Mouse (Mus musculus) midbrain, embryonic 13.5 days (tissue): ENCODE results near the gene Trio. TPM values are rescaled to one million over a fixed set of nuclear protein-coding genes. Genes with fewer than 3 reads are reported as not detected.

Experiments used
- ATAC-seq: fragments of 200-750 bp; cut with Nextera tagmentation; 2 replicates; pipeline ENCODE4 v1.8.0; 2017; ENCODE audit warnings: mild to moderate bottlenecking, moderate TSS enrichment, moderate library complexity
- H3K27ac ChIP-seq: fragments of 300-500 bp; sonication (generic); 2 replicates; pipeline ENCODE4 v1.5.1; 2015; ENCODE audit warnings: inconsistent platforms, mild to moderate bottlenecking, moderate library complexity
- H3K27me3 ChIP-seq: fragments of 300-500 bp; sonication (generic); 2 replicates; pipeline ENCODE4 v1.6.1; 2015; ENCODE audit warnings: mild to moderate bottlenecking, inconsistent platforms
- H3K36me3 ChIP-seq: fragments of 300-500 bp; sonication (generic); 2 replicates; pipeline ENCODE4 v1.6.1; 2015; ENCODE audit warnings: mild to moderate bottlenecking, inconsistent platforms
- H3K4me1 ChIP-seq: fragments of 300-500 bp; sonication (generic); replicated peaks from 2 replicates; pipeline ENCODE4 v1.6.1; 2015; ENCODE audit warnings: inconsistent platforms
- H3K4me2 ChIP-seq: fragments of 300-500 bp; sonication (generic); replicated peaks from 2 replicates; pipeline ENCODE4 v1.6.1; 2015; ENCODE audit warnings: moderate library complexity, mild to moderate bottlenecking, inconsistent platforms
- H3K4me3 ChIP-seq: fragments of 300-500 bp; sonication (generic); replicated peaks from 2 replicates; pipeline ENCODE4 v1.5.1; 2015; ENCODE audit warnings: mild to moderate bottlenecking, inconsistent platforms
- H3K9ac ChIP-seq: fragments of 300-500 bp; sonication (generic); replicated peaks from 2 replicates; pipeline ENCODE4 v1.6.1; 2015; ENCODE audit warnings: mild to moderate bottlenecking, inconsistent platforms
- H3K9me3 ChIP-seq: fragments of 300-500 bp; sonication (generic); 2 replicates; pipeline ENCODE4 v1.6.1; 2016; ENCODE audit warnings: mild to moderate bottlenecking, inconsistent platforms
- WGBS: fragments of 180-500 bp; shearing (Covaris S2); methylation state at CpG from one replicate; pipeline ENCODE4 v1.1.7; 2015; 5-methylcytosine and 5-hydroxymethylcytosine counted together
- polyA plus RNA-seq: library from polyadenylated mRNA; unstranded; fragments of >200 nt; fragmentation: Nextera tagmentation; extraction: Ambion mirVana; gene quantifications from 2 replicates; pipeline ENCODE4 v1.2.1, GENCODE M21; 2015

Gene Trio
- polyA plus RNA-seq: 37.9 and 39.7 TPM in 2 replicates

- Histone ChIP-seq H3K4me1 (peaks cover 39% of the 10 kb centered on the region), H3K27ac (peak within 1 kb of the TSS; percentile 99), H3K4me2 (peak within 1 kb of the TSS; percentile 90), H3K36me3 (no peaks in the 10 kb centered on the region), H3K9ac (peak within 1 kb of the TSS; percentile 100), H3K9me3 (no peaks in the 10 kb centered on the region), H3K27me3 (peaks cover 12% of the 10 kb centered on the region; the same call in 1 of the 2 replicates), H3K4me3 (peak within 1 kb of the TSS; percentile 98)
- WGBS: under 1% methylated on average over 75 of the region's 94 CpGs
- peak; percentile 97 for ATAC-seq
These were observed at the start of gene Trio for GRCm38 (mm10) chr15:28025447-28026166. TSS of gene Trio (minus strand) at chr15:28025848.

GRCm38 (mm10) chr15:28074416-28074970 is 48.8 kb upstream of the Trio start:
- H3K9me3 ChIP-seq: no peaks in the 10 kb centered on the region
- 89% methylated on average over 4 of the region's 4 CpGs for WGBS
- ATAC-seq: no peak

DNA sequence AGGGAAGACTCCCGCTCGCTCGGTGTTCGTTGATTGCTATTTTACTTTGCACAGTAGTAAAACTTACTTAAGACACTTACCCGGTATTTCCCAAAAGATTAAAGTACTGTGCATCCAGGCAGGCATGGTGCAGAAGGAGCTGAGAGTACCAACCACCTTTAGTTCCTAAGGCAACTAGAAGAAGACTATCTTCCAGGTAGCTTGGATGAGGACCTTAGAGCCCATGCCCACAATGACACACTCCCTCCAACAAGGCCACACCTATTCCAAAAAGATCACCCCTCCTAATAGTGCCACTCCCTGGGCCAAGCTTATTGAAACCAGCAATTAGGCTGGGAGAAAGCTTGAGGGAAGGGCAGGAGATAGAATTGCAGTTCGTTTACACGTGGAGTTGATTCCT is 46.0 kb upstream of the Trio start:
- Histone ChIP-seq H3K4me2 (no peak overlapping the region), H3K4me1 (peaks cover 4% of the 10 kb centered on the region; the same call in 1 of the 2 replicates), H3K9ac (no peak overlapping the region), H3K4me3 (no peak overlapping the region), H3K36me3 (no peaks in the 10 kb centered on the region), H3K27ac (no peak overlapping the region), H3K27me3 (no peaks in the 10 kb centered on the region; the same call in 1 of the 2 replicates), H3K9me3 (no peaks in the 10 kb centered on the region)
- no peak for ATAC-seq
- 37% methylated on average over 7 of the region's 7 CpGs for WGBS

More at GRCm38 (mm10) chr15:28074416-28074970, 48.8 kb upstream of the Trio start:
- Histone ChIP-seq H3K36me3 (no peaks in the 10 kb centered on the region), H3K4me2 (no peak overlapping the region), H3K4me3 (no peak overlapping the region), H3K27ac (no peak overlapping the region), H3K9ac (no peak overlapping the region), H3K4me1 (peaks cover 4% of the 10 kb centered on the region; the same call in 1 of the 2 replicates), H3K27me3 (no peaks in the 10 kb centered on the region; the same call in 1 of the 2 replicates)

GRCm38 (mm10) chr15:28070771-28071419 is 45.2 kb upstream of the Trio start:
- Histone ChIP-seq H3K36me3 (no peaks in the 10 kb centered on the region), H3K4me2 (peak overlapping the region; percentile 34), H3K27me3 (no peaks in the 10 kb centered on the region; the same call in 1 of the 2 replicates), H3K9ac (no peak overlapping the region), H3K9me3 (no peaks in the 10 kb centered on the region), H3K4me3 (no peak overlapping the region), H3K4me1 (peaks cover 4% of the 10 kb centered on the region; the same call in 1 of the 2 replicates), H3K27ac (no peak overlapping the region)
- WGBS: 4% methylated on average over 12 of the region's 12 CpGs
- ATAC-seq: 0 out of 2 replicates have a peak, but pooled peaks have one; percentile 43

DNA sequence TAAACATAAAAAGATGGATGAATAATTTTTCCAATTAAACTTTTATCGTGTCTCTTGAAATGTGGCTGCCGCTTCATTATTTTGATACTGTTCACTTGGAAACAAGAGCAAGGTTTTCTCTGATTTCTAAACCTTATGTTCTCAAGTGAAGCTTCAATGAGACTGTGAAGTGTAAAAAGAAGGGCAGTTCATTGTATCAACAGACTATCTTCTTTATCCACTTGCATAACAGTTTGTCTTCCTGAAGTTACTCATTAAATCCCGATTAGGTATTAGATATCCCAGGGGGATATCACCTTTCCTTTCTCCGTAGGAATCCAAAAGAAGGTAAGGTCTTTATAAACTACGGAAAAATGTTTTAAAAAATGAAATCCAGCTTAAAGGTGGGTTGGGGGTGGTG is 44.6 kb upstream of the Trio start:
- Histone ChIP-seq H3K4me3 (no peak overlapping the region), H3K9ac (no peak overlapping the region), H3K9me3 (no peaks in the 10 kb centered on the region), H3K27me3 (no peaks in the 10 kb centered on the region; the same call in 1 of the 2 replicates), H3K36me3 (no peaks in the 10 kb centered on the region), H3K4me2 (no peak overlapping the region), H3K4me1 (peaks cover 4% of the 10 kb centered on the region; the same call in 1 of the 2 replicates), H3K27ac (no peak overlapping the region)
- 69% methylated on average over 5 of the region's 5 CpGs for WGBS
- ATAC-seq: no peak

DNA sequence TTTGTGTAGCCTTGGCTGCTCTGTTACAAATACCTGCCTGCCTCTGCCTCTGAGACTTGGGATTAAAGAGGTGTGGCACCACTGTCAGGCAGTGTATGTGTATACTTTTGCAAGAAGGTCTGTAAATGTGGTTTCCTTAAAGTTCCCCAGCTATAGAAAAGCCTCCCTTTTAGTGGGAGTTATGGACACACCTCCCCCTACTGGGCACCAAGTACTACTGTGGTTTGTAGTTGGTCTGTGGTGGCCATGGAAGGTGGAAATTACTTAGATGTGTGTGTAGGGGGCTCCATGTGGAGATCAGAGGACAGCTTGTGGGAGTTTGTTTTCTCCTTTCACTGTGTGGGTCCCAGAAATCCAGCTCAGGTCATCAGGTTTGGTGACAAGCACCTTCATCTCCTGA is 41.7 kb upstream of the Trio start:
- H3K27ac ChIP-seq: no peak overlapping the region
- no peaks in the 10 kb centered on the region for H3K36me3 ChIP-seq
- no peak overlapping the region for H3K4me3 ChIP-seq
- peaks cover 6% of the 10 kb centered on the region; the same call in 1 of the 2 replicates for H3K4me1 ChIP-seq
- no peak overlapping the region for H3K9ac ChIP-seq
- H3K4me2 ChIP-seq: no peak overlapping the region
- H3K27me3 ChIP-seq: no peaks in the 10 kb centered on the region; the same call in 1 of the 2 replicates
- no peaks in the 10 kb centered on the region for H3K9me3 ChIP-seq
- ATAC-seq: no peak

- Histone ChIP-seq H3K4me3 (no peak overlapping the region), H3K36me3 (no peaks in the 10 kb centered on the region), H3K9me3 (no peaks in the 10 kb centered on the region), H3K9ac (no peak overlapping the region), H3K27me3 (no peaks in the 10 kb centered on the region; the same call in 1 of the 2 replicates), H3K4me2 (no peak overlapping the region), H3K4me1 (peaks cover 6% of the 10 kb centered on the region; the same call in 1 of the 2 replicates), H3K27ac (no peak overlapping the region)
- 80% methylated on average over 2 of the region's 2 CpGs for WGBS
- no peak for ATAC-seq
These were observed 40.8 kb upstream of the Trio start for GRCm38 (mm10) chr15:28066468-28066867.

DNA sequence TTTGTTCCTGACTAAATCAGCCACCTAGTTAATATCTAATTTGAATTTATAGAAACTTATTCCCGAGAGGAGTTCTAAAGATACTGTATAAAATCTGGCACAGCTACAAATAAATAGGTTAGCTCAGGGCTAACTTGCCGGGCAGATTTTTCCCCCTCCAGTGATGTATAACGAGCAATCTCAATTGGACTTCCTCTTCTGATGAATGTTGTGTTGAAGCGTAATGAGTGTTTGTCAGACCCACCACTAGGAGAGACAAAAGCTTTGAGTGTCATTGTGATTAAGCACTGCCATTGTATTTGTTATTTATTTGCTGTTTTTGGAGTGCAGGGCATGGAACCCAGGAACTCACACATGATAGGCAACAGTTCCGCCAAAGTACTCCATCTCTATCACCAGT is 39.9 kb upstream of the Trio start:
- H3K9me3 ChIP-seq: no peaks in the 10 kb centered on the region
- H3K36me3 ChIP-seq: no peaks in the 10 kb centered on the region
- H3K9ac ChIP-seq: no peak overlapping the region
- no peak for ATAC-seq
- H3K4me2 ChIP-seq: no peak overlapping the region
- 0 out of 2 replicates have a peak, but pooled peaks cover 2% of the 10 kb centered on the region for H3K4me1 ChIP-seq
- WGBS: 69% methylated on average over 5 of the region's 5 CpGs
- H3K27ac ChIP-seq: no peak overlapping the region
- H3K27me3 ChIP-seq: no peaks in the 10 kb centered on the region; the same call in 1 of the 2 replicates
- no peak overlapping the region for H3K4me3 ChIP-seq

GRCm38 (mm10) chr15:28064733-28065088 is 39.1 kb upstream of the Trio start:
- Histone ChIP-seq H3K36me3 (no peaks in the 10 kb centered on the region), H3K4me2 (no peak overlapping the region), H3K27ac (no peak overlapping the region), H3K4me1 (0 out of 2 replicates have a peak, but pooled peaks cover 6% of the 10 kb centered on the region), H3K9ac (no peak overlapping the region), H3K4me3 (no peak overlapping the region), H3K27me3 (no peaks in the 10 kb centered on the region; the same call in 1 of the 2 replicates), H3K9me3 (no peaks in the 10 kb centered on the region)
- 29% methylated on average over 1 of the region's 1 CpGs for WGBS
- no peak for ATAC-seq

DNA sequence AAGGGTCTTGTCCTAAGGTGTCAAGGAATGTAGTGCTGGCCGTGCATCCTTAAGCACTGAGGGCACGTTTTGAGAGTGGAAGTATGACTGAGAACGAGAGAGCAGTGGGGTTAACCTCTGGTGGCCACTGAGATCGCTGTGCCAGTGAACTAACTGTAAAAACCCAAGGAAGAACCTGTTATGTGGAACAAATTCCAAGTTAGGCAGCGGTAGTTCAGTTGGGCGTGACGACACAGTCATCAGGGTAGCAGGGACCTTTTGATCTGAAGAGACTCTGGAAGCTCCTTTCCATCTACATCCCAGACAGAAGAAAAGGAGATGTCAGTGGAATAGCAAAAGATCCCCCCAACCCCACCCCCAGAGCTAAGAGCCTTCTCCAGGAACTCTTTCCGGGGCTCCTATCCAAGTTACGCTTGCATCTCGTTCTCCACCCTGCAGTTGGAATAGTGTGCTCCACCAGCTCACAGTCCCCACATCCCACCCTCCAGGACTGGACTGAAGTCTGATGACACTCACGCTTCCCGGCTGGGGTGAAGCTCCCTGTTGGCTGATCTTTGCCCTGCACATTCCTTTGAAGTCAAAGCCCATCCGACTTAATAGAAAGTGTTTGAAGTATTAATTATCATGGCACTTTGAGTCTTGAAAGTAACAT is 38.6 kb upstream of the Trio start:
- 47% methylated on average over 13 of the region's 13 CpGs for WGBS

GRCm38 (mm10) chr15:28063466-28063865 is 37.8 kb upstream of the Trio start:
- Histone ChIP-seq H3K4me3 (no peak overlapping the region), H3K27ac (no peak overlapping the region), H3K4me1 (0 out of 2 replicates have a peak, but pooled peaks cover 6% of the 10 kb centered on the region), H3K36me3 (no peaks in the 10 kb centered on the region), H3K9me3 (no peaks in the 10 kb centered on the region), H3K27me3 (no peaks in the 10 kb centered on the region; the same call in 1 of the 2 replicates), H3K9ac (no peak overlapping the region), H3K4me2 (no peak overlapping the region)
- 97% methylated on average over 2 of the region's 2 CpGs for WGBS
- no peak for ATAC-seq

More for the DNA sequence above, 38.6 kb upstream of the Trio start:
- H3K9ac ChIP-seq: no peak overlapping the region
- H3K9me3 ChIP-seq: no peaks in the 10 kb centered on the region
- no peak overlapping the region for H3K27ac ChIP-seq
- no peak overlapping the region for H3K4me2 ChIP-seq
- no peaks in the 10 kb centered on the region; the same call in 1 of the 2 replicates for H3K27me3 ChIP-seq
- ATAC-seq: no peak
- H3K36me3 ChIP-seq: no peaks in the 10 kb centered on the region
- no peak overlapping the region for H3K4me3 ChIP-seq
- 0 out of 2 replicates have a peak, but pooled peaks cover 6% of the 10 kb centered on the region for H3K4me1 ChIP-seq
